Mouse (Mus musculus) T-helper 2 cell (primary cell): Measurements from ENCODE around the gene Wdr4.

ENCODE experiments used
- in situ Hi-C: fragments of 300-600 bp; cut with MboI, MseI; formaldehyde crosslinking; loops from one replicate; pipeline ENCODE4 v1.15.1; 2025; ENCODE audit warnings: high pct_unique_total_duplicates

Gene Wdr4

DNA sequence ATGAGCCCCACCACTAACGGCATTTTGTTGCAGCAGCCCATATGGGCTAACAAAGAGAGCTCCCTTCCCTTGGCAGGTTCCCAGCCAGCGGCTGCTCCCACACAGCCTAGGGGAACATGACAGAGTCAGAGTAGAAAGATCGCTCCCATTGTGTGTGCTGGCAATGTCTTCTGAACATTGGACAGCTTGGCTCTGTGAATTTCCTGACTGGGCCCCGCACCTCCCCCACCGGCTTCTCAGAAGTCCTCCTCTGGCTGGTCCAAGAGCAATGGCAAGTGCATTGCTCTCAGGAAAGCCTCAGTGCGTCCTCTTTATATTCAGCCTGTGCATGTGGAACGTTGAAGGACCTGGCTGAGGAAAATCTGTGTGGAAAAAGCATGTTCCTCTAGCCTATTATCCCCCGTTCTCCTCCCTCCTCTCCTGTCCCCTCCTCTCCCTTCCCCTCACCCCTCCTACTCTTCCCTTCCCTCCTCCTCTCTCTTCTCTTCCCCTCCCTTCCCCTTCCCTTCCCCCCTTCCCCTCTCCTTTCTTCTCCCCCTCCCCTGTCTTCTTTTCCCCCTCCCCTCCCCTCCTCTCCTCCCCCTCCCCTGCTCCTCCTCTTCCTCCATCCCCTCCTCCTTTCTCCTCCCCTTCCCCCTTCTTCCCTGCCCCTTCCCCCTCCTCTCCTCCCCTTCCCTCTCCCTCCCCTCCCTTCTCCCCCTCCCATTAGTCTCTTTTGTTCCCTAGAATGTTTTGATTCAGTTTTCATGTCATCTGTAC is 16.3 kb upstream of the Wdr4 start:
- in situ Hi-C loops, result loop anchor here (5.0 kb wide), 1 partner anchor 81 kb away; no protein-coding TSS in a partner anchor

DNA sequence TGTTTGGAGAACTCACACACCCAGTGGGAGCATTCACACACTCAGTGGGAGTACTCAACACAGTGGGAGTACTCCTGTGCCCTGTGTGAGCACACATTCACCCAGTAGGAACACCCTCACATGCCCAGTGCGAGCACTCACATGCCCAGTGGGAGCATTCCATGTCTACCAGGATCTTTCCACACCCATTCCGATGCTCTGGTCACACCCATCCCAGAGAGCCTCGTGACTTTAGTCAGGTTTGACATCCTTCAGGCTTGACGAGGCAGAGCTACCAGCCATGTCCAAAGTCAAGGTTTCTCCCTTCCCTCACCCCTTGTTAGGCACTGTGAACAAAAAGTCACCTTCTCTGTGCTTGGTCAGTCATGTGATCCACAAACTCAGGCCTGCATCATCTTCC is 15.6 kb upstream of the Wdr4 start:
- in situ Hi-C loops, result loop anchor here (5.0 kb wide), 1 partner anchor 82 kb away; no protein-coding TSS in a partner anchor

DNA sequence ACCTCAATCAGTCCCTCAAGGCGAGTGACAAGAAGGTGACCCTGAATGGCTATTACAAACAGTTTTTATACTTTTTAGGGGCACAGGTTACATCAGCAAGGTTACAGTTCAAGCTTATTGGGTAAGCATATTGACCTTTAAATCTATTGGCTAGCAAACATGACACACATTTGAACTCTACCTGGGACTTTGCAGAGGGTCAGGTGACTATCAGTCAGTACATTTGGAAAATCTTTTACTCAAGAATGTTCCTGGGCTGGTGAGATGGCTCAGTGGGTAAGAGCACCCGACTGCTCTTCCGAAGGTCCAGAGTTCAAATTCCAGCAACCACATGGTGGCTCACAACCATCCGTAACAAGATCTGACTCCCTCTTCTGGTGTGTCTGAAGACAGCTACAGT is 12.6 kb upstream of the Wdr4 start:
- in situ Hi-C loops, result loop anchor here (5.0 kb wide), 1 partner anchor 130 kb away; no protein-coding TSS in a partner anchor

DNA sequence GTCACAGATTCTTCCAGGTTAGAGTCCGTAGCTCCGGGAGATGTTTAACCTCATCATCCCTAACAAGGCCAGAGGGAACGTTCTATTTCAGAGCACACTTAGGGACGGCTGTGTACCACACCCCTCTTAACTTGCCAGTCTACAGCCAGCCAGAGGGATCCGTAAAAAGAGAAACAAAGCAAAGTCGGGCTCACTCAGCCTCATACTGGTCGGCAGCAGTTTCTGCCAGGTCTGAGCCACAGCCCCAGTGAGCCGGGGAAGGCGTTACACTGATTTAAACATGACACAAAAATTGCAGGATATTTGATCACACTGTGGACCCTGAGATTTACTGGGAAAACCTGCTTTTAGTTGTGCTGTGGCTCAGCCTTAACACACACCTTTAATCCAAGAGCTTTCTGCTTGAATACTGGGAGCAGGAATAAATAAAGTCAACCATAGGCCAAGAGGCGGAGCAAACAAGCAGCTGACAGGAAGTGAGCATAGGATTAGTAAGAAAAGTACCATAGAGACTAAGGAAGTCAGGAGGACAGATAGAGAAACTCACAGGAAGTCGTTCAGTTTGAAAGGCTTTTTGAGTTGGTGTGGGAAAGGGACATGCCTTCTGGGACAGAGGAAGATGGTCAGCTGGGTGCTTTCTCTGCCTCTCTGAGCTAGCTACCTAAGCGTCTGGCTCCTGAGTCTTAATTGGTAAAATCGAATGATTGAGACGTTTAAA is 11.8 kb upstream of the Wdr4 start:
- in situ Hi-C loops, result loop anchor here (5.0 kb wide), 1 partner anchor 131 kb away; no protein-coding TSS in a partner anchor

DNA sequence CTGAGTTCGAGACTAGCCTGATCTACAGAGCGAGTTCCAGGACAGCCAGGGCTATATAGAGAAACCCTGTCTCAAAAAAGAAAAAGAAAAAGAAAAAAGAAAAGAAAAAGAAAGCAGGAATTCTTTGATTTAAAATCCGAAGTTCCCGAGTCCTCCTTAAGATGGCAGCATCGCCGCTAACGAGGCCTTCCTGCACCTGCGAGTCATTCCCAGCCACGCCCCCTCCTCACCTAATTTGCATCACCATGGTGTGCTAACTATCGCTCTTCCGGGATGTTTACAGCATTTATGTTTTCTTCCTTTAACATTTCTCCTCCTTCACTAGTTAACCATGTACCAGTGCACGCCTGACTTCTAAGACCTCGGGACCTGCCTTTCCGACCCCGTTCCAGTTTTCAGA is 9.5 kb upstream of the Wdr4 start:
- in situ Hi-C loops, result no loop called here

DNA sequence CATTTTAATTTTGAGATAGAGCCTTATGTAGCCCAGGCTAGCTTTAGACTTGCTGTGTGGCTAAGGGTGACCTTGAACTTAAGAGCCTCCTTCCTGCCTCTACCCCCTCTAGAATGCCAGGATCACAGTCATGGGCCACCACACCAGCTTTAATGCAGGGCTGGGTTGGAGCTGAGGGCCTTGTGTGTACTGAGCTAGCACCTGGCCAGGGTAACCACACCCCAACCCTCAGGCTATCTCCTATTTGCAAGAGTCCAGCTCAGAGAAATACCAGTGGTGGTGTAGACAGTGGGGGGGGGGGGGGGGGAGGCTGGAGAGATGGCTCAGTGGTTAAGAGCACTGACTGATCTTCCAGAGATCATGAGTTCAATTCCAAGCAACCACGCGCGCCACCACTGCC is 6.0 kb upstream of the Wdr4 start:
- in situ Hi-C loops, result no loop called here

DNA sequence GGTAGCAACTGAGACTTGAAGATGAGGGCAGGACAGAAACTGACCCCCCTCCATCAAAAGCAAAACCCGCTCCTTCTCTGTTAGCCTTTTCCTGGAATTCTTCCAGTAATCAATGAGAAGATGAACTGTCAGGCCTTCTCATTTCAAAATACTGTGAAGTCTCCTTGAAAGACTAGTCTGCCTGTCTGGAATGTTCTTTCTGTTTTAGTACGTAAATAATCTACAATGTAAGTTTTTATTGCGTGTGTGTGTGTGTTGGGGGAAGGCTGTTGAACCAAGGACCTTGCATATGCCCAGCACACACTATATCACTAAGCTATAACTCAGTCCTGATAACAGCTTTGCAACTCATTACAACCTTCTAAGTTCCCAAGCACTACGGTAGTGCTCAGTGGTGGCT is 5.3 kb upstream of the Wdr4 start:
- in situ Hi-C loops, result no loop called here

DNA sequence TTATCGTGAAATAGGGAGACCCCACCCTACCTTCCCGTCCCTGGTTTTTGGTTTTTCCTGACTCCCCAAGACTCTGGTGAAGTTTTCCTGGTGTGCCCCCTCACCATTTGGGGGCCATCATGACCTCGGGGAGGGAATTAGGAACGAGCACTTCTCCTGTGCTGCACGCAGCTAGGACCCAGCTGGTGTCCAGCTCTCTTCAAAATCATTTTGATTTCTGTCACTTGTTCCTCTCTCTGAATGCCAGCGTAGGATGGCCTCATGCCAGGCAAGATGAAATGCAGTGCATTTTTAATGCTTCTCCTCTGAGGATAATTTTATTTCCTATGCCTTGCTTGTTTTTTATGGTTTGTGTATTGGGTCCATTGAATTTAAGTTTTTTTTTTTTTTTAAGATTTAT is 2.2 kb upstream of the Wdr4 start:
- in situ Hi-C loops, result loop anchor here (5.0 kb wide), 1 partner anchor 35 kb away; no protein-coding TSS in a partner anchor

DNA sequence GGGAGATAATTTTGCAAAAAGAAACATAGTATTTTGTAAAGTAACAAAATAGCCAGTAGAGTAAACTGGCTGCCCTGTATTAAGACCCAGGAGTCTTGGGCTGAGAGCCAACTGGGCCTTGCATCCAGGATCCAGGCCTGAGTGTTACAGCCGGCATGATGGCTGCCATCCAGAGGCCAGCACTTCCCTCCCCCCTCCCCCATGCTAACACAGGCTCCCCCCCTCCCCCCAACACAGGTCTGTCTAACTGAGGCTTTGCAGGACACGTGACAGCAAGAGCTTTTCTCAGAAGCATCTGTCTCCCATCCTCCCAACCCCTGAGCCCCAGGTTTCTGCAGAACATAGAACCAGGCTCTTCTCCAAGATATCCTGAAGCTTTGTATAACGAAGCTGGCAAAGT is 1.1 kb upstream of the Wdr4 start:
- in situ Hi-C loops, result loop anchor here (5.0 kb wide), 1 partner anchor 36 kb away; no protein-coding TSS in a partner anchor

DNA sequence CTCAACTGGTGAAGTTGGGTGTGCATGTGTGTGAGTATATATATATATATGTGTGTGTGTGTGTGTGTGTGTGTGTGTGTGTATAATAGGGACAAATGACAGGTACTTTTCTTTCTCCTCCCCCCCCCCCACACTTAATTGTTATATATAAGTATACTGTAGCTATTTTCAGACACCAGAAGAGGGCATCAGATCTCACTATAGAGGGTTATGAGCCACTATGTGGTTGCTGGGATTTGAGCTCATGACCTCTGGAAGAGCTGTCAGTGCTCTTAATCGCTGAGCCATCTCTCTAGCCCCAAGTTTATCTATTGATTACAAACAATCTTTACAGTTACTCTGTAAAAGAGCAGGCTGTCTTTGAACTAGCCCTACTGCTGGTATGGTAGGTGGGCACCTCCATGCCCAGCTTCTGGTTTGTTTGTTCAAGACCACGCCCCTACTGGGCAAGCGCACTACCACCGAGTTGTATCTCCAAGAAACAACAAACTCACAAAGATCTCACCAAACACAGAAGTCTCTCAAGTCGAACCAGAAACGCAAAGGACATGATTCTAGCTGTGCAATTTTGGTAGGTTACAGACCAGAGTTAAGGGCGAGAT is 335 bp downstream of the Wdr4 start:
- in situ Hi-C loops, result no loop called here

DNA sequence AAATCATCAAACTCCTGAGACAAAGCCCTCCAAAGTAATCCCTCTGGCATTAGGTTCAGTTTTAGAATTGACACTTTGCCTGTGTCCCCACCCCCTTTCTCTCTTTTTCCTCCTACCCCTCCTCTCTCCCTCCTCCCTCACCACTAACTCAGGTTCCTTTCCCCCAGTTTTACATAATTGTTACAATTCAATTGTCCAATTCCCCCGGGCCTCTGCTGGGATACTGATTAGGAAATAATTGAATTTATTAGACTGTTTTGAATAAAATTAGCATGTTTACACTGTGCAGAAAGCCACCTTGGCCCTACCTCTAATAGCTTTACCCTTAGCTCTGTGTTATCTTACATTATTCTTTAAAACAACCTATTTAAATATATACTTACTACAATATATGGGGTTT is 5.1 kb downstream of the Wdr4 start:
- in situ Hi-C loops, result no loop called here

DNA sequence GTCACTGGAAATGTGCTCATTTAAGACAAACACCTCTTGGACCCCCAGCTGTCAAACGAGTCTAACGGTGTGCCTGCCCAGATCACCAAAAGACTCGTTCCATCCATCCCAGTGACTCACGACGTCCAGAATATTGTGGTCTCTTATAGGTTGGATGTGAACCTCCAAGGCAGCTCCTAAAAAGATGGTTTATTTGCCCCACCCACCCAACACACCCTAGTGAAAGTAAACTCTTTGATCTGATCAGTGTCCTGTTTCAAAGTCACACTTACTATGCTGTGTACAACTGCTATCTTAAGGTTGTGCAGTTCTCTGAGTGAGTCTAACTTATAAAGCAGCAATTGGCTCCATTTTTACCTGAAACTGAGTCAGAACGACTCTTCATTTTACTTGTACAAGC is 7.2 kb downstream of the Wdr4 start:
- in situ Hi-C loops, result no loop called here

DNA sequence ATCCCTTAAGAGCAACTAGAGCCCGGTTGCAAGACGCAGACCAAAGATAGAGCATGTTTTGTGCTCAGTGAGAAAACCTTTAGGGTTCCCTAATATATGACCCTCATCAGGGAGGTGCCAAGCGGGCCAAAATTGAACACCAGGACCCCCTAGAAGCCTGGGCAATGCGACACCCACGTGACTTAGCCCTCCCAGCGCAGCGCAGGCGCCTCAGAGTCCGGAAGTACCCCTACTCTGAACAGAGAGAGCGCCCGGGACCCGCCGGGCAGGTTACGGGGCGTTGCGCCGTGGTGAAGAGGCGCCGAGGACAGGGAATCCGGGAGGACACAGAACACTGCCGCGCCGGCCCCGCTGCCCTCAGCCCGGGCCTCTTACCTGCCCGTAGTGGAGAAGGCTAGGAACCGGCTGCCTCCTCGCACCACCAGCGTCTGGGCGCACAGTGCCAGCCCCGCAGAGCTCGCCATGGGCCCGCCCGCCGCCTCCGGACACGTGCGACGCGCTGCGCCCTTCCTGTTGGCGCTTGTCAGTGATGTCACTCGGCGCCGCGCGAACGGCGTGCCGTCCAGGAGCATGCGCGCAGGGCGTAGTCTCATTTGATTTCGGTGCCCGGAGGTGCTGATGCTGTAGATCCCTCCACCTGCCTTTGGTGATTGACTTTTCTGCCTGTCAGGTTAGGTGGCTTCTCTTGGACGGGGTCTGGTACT is 7.8 kb downstream of the Wdr4 start:
- in situ Hi-C loops, result no loop called here

DNA sequence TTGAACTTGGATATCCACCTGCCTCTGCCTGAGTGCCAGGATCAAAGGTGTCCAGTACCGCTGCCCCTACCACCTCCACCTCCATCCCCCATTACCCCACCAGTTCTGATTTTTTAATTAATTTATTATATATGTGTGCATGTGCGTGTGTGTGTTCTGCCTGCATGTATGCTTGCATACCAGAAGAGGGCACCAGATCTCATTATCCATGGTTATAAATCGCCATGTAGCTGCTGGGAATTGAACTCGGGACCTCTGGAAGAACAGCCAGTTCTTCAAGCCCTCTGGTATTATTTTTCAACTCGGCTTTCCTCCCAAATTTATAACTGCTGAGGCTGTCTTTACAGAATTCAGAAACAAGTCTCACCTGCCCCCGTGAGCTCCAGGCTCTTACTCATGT is 8.8 kb downstream of the Wdr4 start:
- in situ Hi-C loops, result no loop called here

DNA sequence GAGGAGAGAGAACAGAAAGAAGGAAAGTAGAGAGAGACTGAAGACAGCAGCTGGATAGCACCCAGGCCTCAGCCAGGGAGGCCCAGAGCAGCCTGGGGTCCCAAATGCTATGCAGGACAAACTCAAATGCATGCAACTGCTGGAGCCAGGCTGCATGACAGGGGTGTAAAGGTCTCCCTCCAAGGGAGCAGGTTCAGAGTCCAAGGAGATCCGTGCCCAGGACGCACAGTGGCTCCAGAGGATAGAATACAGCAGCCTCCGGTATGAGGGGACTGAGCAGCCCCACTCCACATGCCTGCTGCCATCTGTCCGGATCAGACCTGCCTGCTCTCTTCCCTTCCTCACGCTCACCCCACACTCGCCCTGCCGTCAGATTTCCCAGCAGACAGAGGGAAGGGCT is 13.5 kb downstream of the Wdr4 start:
- in situ Hi-C loops, result no loop called here

DNA sequence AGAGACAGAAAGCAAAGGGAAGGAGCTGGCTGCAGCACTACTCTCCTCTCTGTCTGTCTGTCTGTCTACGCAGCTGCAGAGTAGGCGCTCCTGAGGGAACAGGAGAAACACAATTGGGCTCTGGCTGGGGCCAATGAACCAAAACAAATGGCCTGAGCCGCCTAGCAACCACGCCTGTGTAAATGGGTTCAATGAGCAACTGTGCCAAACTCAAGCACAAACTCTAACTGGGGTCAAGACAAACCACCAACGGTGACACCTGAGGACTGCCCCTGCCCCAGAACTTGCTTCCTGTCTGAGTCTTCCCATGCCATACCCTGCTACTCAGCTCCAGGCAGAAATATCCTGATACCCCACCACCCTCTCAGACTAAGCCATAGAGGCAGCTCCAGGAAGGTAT is 14.8 kb downstream of the Wdr4 start:
- in situ Hi-C loops, result no loop called here

DNA sequence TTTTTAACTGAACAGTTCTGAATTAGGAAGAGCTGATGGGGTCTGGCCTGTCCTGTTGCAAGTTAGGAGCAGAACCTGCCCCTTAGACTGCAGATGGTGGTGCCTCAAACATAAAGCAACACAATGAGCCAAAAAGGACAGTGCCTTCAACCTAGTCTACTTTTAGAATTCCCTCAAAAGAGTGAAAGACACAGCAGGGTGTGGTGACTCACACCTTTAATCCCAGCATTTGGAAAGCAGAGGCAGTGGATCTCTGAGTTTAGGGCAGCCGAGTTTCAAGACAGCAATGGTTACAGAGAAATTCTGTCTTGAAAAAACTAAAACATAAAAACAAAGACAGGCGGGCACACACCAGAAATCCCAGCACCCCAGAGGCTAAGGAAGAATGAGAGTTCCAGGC is 15.8 kb downstream of the Wdr4 start:
- in situ Hi-C loops, result no loop called here

DNA sequence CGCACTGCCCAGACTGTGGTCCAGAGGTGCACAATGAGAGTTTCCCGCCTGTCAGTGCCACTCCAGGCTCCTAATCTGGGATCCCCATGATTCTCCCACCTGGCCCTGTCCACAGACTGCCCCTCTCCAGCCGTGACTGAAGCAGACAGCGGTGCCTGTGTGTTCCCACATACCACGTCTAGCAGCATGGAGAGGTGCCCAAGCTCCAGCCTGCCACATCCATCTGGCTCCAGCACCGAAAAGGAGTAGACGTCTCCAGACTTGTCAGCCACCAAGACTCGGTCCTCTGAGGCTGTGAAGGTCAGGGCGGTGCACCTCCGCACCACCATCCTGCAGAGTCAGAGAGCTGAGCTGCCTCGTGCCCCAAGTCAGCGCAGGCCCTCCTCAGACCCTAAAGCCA is 16.4 kb downstream of the Wdr4 start:
- in situ Hi-C loops, result no loop called here

DNA sequence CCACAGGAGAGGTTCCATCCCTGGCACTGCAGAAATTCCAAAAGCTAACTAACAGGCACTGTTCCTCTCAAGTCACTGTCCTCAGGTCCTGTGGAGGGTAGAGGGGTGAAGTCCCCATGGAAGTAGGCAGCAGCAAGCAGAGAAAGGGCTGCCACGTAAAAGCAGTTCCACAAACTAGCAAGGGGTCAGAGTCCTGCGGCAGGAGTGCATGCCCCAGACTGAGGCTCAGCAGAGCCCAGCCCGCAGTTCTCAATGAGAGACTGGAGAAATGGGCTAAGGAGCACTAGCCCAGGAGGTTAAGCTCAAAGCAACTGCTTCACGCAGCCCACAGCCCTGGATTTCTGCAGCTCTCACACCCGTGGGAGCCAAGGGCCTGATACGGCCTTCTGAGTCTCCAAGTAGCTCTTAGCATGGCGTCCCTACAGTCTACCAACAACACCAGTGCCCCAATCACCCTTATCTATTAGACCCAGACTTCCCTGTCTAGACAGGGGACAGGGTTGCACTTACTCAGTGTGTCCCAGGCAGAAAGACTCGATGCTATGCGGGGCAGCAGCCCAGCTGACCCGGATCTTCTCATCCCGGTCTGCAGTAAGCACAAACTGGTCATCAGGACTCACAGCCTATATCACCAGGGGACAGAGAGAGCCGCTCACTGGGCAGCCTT is 17.4 kb downstream of the Wdr4 start:
- in situ Hi-C loops, result no loop called here

DNA sequence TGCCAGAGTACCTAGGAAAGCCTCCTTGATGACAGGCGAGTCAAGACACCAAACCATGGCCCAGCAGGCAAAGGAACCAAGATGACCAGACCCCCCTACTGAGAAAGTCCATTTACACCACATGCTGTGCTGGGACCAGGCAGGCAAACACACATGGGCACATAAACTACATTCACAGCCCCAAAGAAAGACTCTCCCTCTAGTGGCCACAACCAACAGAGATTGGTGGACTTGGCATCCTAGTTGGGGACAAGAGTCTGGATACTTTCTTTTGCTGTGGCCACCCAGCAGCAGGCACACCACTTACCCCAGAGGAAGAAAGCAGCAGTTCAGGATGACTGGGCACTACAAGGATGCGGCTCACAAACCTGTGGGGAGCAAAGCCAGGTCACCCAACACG is 18.9 kb downstream of the Wdr4 start:
- in situ Hi-C loops, result no loop called here

DNA sequence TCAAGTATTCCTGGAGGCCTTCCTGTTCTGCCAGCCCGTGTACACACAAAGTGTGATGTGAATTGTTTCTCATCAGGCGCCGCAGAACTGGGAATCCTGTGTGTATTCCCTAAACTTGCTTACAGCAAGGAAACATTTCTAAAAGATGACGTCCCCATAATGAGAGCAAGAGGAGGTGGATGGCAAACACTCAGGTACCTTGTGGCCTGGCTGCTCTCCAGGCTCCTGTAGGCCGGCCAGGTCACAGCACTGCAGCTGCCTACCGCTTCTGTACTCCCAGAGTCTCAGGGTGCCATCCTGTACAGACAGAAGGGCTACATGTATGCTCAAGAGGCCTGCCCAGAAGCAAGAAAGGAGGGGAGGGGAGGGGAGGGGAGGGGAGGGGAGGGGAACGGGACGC is 19.4 kb downstream of the Wdr4 start:
- in situ Hi-C loops, result no loop called here

DNA sequence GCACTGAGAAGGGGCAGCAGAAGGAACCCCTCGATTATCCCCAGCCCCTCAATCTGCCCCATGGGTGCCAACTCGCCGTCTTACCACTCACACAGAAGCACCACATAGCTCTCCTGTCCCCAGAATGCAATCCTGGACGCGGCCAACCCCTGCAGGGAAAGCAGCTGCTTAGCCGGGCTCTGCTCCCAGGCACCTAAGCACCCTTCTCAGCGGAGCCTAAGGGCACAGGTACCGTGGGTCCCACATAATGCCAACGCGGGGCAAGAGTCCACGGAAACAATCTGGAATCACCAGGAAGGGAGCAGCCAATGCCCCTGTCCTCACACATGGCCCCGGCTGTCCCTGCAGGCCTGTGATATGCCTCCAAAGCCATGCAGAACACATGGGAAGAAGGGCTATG is 20.1 kb downstream of the Wdr4 start:
- in situ Hi-C loops, result no loop called here
